Mouse (Mus musculus) heart, adult 2 months (tissue): ENCODE measurements around the gene Fgd6. TPM values are rescaled to one million over a fixed set of nuclear protein-coding genes. Genes with fewer than 3 reads are reported as not detected.

Experiments used
- DNase-seq, 2 experiments: peaks; one replicate each; pipeline ENCODE4 v3.0.0; 2021
- H3K27ac ChIP-seq: fragments of 200-600 bp; 2 replicates; pipeline ENCODE4 v1.8.1; 2022
- H3K27me3 ChIP-seq: fragments of 200-500 bp; 2 replicates; pipeline ENCODE4 v1.6.1; 2012; ENCODE audit warnings: mild to moderate bottlenecking, low read length, inconsistent platforms, mixed read lengths; ENCODE audit not compliant: control insufficient read depth, insufficient read depth
- H3K36me3 ChIP-seq: fragments of 200-500 bp; 2 replicates; pipeline ENCODE4 v1.6.1; 2012; ENCODE audit warnings: low read length, inconsistent platforms; ENCODE audit not compliant: control insufficient read depth, insufficient read depth
- H3K4me1 ChIP-seq: fragments of 200-500 bp; 2 replicates; pipeline ENCODE4 v1.6.1; 2011; ENCODE audit warnings: low read length; ENCODE audit not compliant: control insufficient read depth, insufficient read depth
- H3K4me3 ChIP-seq: fragments of 200-600 bp; 2 replicates; pipeline ENCODE4 v1.8.1; 2022
- H3K79me2 ChIP-seq: fragments of 200-500 bp; replicated peaks from 2 replicates; pipeline ENCODE4 v1.6.1; 2012; ENCODE audit warnings: mild to moderate bottlenecking, inconsistent platforms, low read length, moderate library complexity, mixed read lengths; ENCODE audit not compliant: control insufficient read depth, insufficient read depth
- H3K9ac ChIP-seq: fragments of 200-500 bp; 2 replicates; pipeline ENCODE4 v1.6.1; 2012; ENCODE audit warnings: low read depth, mild to moderate bottlenecking, control low read depth, inconsistent platforms, low read length, mixed read lengths
- CTCF ChIP-seq: fragments of 200-600 bp; IDR thresholded peaks from 2 replicates; pipeline ENCODE4 v1.8.1; 2022; ENCODE audit warnings: antibody characterized with exemption, mild to moderate bottlenecking, moderate library complexity
- EP300 ChIP-seq: fragments of 200-500 bp; IDR thresholded peaks from 2 replicates; pipeline ENCODE4 v1.6.1; 2011; ENCODE audit warnings: low read depth, low read length, control low read depth; ENCODE audit not compliant: insufficient read depth
- POLR2A ChIP-seq: fragments of 200-500 bp; IDR thresholded peaks from 2 replicates; pipeline ENCODE4 v1.6.1; 2011; ENCODE audit warnings: mild to moderate bottlenecking, low read depth, low read length, control low read depth; ENCODE audit not compliant: insufficient read depth
- WGBS: fragments of 180-500 bp; shearing (Covaris S2); methylation state at CpG from one replicate; pipeline ENCODE4 v1.1.7; 2018; 5-methylcytosine and 5-hydroxymethylcytosine counted together
- intact Hi-C: fragments of 180-260 bp; cut with DNase I; formaldehyde crosslinking; loops from one replicate; pipeline ENCODE4 v1.15.1; 2025
- polyA plus RNA-seq: library from polyadenylated mRNA; depleted of rRNA; stranded (reverse); fragments of >200 nt; gene quantifications from 2 replicates; pipeline ENCODE4 v1.2.3, GENCODE M21; 2012
- total RNA-seq, 2 experiments: library from RNA; stranded (reverse); gene quantifications; 2 replicates each; pipeline ENCODE4 v1.2.3; 2021

Gene Fgd6
- total and polyA plus RNA-seq, 3 experiments, result 1.9 to 5.8 (median 4.9) TPM

DNA sequence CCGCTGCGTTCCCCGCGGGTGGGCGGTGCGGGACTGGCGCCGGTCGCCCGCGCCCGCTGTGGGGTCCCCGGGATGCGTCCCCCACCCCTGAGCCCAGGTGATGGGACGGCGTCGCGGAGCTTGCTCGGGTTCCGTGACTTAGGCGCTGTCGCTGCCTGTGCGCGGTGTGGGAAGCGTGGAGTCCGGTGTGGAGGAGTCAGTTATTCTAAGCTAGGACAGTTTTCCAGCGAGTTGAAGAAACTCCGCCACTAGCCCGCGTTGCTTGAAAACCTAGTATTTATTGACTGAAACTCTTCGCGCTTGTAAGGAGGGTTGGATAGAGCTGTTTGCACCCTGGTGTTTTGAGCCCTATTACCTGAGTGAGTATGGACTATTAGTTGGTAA lies 566 bp downstream of the Fgd6 start:
- DNase-seq, result no peak
- Histone ChIP-seq H3K4me3 (peak overlapping the region; percentile 68), H3K36me3 (peaks cover 6% of the 10 kb centered on the region; the same call in 1 of the 2 replicates), H3K79me2 (peaks cover 3% of the 10 kb centered on the region; the same call in 1 of the 2 replicates), H3K27me3 (no peaks in the 10 kb centered on the region), H3K9ac (peak overlapping the region; percentile 92), H3K4me1 (peaks cover 2% of the 10 kb centered on the region), H3K27ac (peak overlapping the region; percentile 94)
- TF ChIP-seq CTCF (no peak), POLR2A (no peak), EP300 (no peak)
- intact Hi-C loops, result loop anchor here (5.0 kb wide), 1 partner anchor 36 kb away; no protein-coding TSS in a partner anchor
- WGBS, result under 1% methylated on average over 32 of the region's 32 CpGs

DNA sequence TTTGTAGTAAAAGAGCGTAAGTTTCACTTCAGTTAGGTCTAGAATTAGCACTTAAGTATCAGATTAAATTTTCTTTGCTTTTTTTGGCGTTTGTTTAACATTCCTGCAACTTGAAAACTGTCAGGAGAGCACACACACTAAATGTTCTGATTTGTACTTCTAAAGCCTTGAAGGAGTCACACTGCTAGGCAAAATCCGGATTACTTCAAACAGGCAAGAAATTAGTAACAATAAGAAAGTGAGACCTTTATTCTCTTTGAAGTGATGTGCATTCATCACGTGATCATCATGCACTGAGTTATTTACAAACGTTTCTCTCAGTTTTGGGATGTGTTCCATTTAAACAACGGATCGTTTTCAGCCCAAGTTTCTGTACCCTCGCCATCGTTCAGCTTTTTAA lies 1.4 kb downstream of the Fgd6 start:
- Histone ChIP-seq H3K4me1 (peaks cover 2% of the 10 kb centered on the region), H3K4me3 (0 out of 2 replicates have a peak overlapping the region, but pooled peaks have one; percentile 2), H3K79me2 (peaks cover 6% of the 10 kb centered on the region), H3K36me3 (peaks cover 6% of the 10 kb centered on the region; the same call in 1 of the 2 replicates), H3K27me3 (no peaks in the 10 kb centered on the region), H3K9ac (no peak overlapping the region), H3K27ac (no peak overlapping the region; the same call in 1 of the 2 replicates)
- no peak for TF ChIP-seq POLR2A
- no peak for TF ChIP-seq CTCF
- no peak for TF ChIP-seq EP300
- intact Hi-C loops, result loop anchor here (5.0 kb wide), 1 partner anchor 35 kb away; no protein-coding TSS in a partner anchor
- no peak for DNase-seq
- 35% methylated on average over 9 of the region's 9 CpGs for WGBS

- WGBS, result 48% methylated on average over 4 of the region's 4 CpGs
- Histone ChIP-seq H3K27me3 (no peaks in the 10 kb centered on the region), H3K4me1 (peaks cover 2% of the 10 kb centered on the region), H3K27ac (no peak overlapping the region), H3K36me3 (peaks cover 6% of the 10 kb centered on the region; the same call in 1 of the 2 replicates), H3K4me3 (no peak overlapping the region), H3K9ac (no peak overlapping the region), H3K79me2 (peaks cover 6% of the 10 kb centered on the region)
- TF ChIP-seq CTCF (no peak), EP300 (no peak), POLR2A (no peak)
- no peak for DNase-seq
- intact Hi-C loops, result loop anchor here (5.0 kb wide), 1 partner anchor 35 kb away; no protein-coding TSS in a partner anchor
These were observed 1.8 kb downstream of the Fgd6 start for GRCm38 (mm10) chr10:94037596-94037995.

DNA sequence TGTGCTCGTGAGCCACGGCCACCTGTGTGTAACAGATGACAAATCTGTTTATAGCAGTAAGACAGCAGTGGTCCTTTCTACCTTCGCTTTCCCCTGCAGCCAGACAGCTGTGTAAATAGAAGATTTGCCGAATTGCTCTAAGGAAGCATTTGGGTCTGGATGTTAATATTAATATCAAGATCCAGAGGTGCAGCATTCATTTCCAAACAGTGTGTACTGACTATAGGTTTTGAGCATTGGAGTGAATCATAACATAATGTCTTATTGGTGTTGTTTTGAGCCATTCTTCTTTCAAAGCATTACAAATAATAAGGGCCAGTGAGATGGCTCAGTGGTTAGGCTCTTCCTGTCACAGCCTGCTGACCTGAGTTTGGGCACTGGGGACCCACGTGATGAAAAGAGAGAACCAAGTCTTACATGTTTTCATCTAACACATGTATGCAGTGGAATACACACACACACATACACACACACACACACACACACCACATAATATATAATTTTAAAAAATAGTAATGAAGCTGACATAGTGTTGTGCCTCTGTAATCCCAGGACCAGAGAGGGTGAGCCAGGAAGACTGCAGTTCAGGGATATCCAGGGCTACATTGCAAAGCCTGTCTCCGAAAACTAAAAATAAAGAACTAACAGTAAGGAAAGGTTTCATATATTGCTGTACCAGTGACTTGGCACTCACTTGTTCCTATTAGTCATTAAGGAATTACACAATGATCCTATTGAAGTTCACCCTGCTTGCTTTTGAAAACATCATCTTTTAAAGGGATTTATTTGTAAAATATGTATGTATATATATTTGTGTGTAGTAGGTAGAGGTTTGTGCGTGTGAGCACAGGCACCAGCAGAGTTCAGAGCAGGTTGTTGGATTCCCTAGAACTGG lies 2.8 kb downstream of the Fgd6 start:
- WGBS, result 83% methylated on average over 7 of the region's 7 CpGs
- peaks cover 6% of the 10 kb centered on the region for H3K79me2 ChIP-seq
- H3K27me3 ChIP-seq, result no peaks in the 10 kb centered on the region
- TF ChIP-seq CTCF (no peak), POLR2A (no peak), EP300 (no peak)
- H3K27ac ChIP-seq, result no peak overlapping the region
- intact Hi-C loops, result loop anchor here (5.0 kb wide), 1 partner anchor 34 kb away; no protein-coding TSS in a partner anchor
- H3K4me3 ChIP-seq, result no peak overlapping the region
- DNase-seq, result no peak
- H3K4me1 ChIP-seq, result peaks cover 2% of the 10 kb centered on the region
- peaks cover 6% of the 10 kb centered on the region; the same call in 1 of the 2 replicates for H3K36me3 ChIP-seq
- no peak overlapping the region for H3K9ac ChIP-seq

- no peak for DNase-seq
- Histone ChIP-seq H3K4me1 (peaks cover 5% of the 10 kb centered on the region), H3K4me3 (no peak overlapping the region), H3K27ac (no peak overlapping the region), H3K36me3 (no peaks in the 10 kb centered on the region; the same call in 1 of the 2 replicates), H3K79me2 (peaks cover 4% of the 10 kb centered on the region), H3K27me3 (no peaks in the 10 kb centered on the region), H3K9ac (no peak overlapping the region)
- intact Hi-C loops, result no loop called here
- TF ChIP-seq EP300, result no peak
- TF ChIP-seq POLR2A, result no peak
- no peak for TF ChIP-seq CTCF
- 64% methylated on average over 10 of the region's 10 CpGs for WGBS
These were observed 8.1 kb downstream of the Fgd6 start for GRCm38 (mm10) chr10:94043908-94044307.

DNA sequence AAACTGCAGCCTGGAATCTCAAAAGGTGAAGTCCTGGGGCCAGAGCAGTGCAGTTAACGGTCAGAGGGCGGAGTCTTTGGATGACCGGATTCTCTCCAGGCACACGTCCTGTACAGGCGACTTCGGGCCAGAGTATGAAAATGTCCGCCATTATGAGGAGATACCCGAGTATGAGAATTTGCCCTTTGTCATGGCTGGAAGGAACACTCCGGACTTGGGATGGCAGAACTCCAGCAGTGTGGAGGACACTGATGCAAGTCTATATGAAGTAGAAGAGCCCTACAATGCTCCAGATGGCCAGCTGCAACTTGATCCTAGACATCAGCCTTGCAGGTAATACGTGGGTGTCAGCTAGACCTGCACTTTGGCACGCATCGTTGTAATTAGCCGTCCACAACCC lies 9.5 kb downstream of the Fgd6 start:
- Histone ChIP-seq H3K4me3 (no peak overlapping the region), H3K27ac (no peak overlapping the region), H3K27me3 (no peaks in the 10 kb centered on the region), H3K9ac (no peak overlapping the region), H3K4me1 (peaks cover 11% of the 10 kb centered on the region), H3K36me3 (peaks cover 5% of the 10 kb centered on the region), H3K79me2 (peaks cover 4% of the 10 kb centered on the region)
- no peak for DNase-seq
- TF ChIP-seq EP300 (no peak), POLR2A (no peak), CTCF (no peak)
- WGBS, result 94% methylated on average over 13 of the region's 13 CpGs
- intact Hi-C loops, result no loop called here
